Mouse (Mus musculus) c-Kit-positive CD71-positive TER-119-negative erythroid progenitor cells, embryonic 14.5 days (primary cell): Measurements from ENCODE around the gene Col4a4.

Experiments
- DNase-seq: peaks from one replicate; pipeline ENCODE4 v3.0.0-alpha.2; 2013; ENCODE audit warnings: low read depth

The Col4a4 gene

DNA sequence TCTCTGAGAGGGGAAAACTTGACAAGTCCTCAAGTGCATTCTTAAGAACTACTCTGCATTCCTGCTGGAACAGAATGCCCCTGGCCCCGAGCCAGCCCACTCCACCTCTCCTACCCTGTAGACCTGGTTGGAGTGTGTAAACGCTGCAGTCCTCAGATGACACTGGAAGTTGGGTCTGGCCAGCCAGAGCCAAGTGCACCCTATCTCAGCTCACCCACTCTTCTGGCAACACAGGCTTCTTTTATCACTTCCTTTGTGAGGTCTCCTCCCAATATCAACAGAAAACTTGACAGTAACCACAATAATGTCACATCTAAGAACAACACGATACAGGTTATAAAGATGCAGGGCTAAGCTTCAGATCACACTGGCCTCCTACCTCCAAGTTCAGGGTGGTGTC lies 8.7 kb downstream of the Col4a4 start:
- no peak for DNase-seq

DNA sequence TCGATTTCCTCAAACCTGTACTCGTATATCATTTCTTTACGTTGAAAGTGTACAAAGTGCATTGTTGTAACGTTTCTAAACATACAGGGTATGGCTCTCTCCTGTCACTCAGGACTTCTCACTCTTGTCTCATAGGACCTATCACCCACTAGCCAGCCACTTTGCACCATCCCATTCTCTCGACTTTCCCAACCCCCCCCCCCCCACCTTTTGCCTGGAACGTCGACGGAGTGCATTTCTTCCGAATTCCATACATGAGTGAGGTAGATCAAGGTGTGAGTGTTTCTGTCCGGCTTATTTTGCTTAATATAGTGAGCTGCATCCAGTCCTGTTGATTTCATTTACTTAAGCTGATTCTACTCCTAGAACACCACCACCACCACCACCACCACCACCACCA lies 9.3 kb downstream of the Col4a4 start:
- DNase-seq = no peak

DNA sequence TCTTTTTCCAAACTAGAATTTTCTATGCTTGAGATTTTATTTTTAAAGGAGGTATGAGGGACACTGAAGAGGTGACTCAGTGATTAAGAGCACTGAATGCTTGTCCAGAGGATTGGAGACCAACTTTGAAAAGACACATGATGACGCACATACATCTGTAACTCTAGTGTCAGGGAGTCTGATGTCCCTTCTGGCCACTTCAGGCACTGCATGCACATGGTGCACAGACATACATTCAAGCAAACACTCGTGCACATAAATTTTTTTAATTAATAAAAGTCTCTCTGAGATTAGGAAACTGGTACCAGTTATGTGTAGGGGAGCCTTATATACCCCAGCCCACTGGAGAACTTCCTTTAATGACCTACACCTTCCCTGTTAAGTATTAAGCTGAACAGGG lies 10.5 kb downstream of the Col4a4 start:
- no peak for DNase-seq

DNA sequence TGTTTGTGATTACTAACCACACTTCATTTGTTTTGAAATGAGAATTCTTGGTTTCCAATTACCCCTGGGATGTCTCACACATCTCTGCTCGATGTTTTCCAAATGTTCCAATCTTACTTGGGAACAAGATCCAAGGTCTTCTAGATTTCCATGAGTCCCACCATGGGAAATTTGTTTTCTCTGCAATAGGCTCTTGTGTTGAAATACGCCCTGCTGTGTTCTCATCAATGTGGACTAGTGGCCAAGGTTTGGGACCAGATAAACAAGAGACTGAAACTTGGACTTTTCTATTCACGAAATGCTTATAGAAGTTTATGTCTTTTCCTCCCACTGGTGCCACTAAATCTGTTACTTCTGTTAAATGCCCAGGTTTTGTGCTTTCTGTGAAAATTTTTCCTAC lies 11.0 kb downstream of the Col4a4 start:
- no peak for DNase-seq

DNA sequence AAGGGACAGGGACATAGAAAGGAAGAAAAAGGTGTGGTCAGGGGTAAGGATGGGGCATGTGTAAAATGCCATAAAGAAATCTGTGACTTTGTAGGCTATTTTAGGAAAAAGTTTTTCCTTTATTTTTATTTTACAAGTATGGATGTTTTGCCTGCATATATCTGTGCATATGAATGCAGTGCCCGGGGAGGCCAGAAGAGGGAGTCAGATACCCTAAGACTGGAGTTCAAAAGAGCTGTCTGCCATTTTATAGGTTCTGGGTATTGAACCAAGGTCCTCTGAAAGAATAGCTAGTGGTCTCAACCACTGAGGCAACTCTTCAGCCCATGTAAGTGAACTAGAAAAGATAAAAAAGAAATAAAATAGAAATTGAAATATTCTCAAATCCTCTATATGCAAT lies 14.9 kb downstream of the Col4a4 start:
- DNase-seq = peak; percentile 20

DNA sequence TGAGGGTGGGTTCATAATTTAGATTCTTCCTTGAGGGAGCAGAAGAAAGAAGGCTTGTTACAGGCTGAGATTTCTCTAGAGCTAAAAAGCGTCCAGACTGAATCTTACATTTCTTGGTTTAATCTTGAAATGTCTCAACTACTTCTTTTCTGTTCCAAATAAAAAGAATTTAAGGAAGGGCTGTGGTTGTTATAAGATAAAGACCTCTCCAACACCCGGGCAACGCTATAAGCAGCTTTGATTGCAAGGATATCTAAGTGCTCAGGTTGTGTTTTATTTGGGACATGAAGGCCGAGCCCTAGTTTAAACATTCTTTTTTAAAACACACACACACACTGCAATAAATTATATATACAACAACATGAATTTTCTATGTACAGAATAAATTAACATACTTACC lies 17.2 kb downstream of the Col4a4 start:
- no peak for DNase-seq

DNA sequence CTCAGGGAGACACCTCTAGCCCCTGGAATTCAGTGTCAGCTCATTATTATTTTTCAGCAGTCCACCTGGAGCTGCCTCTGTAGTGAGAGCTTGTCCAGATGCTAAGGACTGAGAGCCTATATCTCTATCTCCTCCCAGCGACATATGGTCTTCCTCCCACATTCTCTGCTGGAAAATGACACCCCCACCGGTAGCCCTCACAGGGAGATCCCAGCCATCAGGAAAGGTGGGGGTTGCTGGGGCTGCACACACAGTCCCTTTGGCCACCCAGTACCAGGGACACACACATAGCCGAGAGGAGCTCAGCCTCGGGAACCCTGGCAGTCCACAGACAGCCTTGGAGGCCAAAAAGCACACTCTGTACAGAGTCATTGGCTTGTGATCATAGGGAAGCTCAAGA lies 26.4 kb downstream of the Col4a4 start:
- no peak for DNase-seq

DNA sequence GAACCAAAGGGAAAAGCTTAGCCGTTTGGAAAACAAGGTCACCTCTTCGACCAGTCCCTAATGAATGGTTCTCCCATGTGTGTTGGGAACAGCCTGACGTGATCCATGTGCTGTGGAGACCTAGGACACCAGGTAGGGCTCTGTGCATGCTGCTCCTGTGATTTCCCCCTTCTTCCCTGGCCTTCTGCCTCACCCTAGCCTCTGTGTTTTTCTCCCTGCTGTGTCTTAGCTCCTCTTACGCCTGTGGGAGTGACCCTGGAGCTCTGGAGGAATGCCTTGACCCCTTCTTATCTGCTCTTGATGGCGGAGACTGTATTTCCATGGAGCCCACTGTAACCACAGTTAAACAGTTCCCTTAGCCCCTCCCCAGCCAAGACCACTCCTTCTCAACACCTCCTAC lies 31.8 kb downstream of the Col4a4 start:
- no peak for DNase-seq

DNA sequence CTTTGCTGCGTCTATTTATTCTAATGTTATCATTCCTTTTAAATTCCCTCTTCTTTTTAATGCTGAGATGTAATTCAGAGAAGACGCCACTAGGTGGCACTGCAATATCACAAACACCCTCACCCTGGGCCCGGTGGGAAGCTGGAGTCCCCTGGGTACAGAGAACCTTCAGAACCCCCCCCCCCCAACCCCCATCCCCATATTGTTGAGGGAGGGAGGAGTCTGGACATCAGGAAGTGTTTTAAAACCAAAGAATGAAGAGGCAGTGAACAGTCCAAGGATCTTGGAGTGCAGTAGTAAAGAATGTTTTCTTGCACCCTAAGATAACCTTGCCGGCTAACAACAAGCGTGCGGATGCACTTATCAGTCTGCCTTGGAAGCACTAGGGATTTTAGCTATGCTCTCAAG lies 32.2 kb downstream of the Col4a4 start:
- DNase-seq = peak; percentile 21

DNA sequence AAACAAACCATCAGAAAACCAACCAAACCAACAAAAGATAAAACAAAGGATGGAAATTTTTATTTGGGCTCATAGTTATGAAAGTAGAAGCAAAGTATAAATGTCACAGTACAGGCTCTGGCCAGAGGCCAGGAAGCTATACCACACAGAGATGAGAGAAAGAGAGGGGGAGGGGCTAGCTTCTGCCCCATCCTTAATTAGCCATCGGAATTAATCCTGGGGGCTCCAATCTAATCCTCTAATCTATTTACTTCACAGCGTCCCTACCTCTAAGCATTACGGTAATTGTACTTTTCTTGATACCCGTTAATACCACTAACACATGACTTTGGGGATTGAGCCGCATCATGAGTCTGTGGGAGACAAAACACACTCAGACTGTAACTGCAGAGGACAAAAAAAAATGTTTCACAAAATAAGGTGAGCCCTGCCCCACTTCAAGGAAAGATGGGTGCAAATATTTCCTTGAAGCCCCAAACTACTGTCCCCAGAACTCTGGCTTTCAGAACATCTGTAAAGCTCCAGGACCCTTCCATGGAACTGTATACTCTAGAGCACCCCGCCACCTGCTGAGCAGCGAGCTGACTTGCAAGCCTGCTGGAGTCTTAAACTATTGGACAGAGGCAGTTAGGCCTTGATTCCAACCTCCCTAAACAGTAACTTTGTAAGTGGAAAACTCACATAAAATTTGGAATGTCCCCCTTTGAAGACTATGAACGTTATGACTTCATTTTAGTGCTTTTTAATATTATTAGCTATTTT lies 41.3 kb downstream of the Col4a4 start:
- DNase-seq = no peak

DNA sequence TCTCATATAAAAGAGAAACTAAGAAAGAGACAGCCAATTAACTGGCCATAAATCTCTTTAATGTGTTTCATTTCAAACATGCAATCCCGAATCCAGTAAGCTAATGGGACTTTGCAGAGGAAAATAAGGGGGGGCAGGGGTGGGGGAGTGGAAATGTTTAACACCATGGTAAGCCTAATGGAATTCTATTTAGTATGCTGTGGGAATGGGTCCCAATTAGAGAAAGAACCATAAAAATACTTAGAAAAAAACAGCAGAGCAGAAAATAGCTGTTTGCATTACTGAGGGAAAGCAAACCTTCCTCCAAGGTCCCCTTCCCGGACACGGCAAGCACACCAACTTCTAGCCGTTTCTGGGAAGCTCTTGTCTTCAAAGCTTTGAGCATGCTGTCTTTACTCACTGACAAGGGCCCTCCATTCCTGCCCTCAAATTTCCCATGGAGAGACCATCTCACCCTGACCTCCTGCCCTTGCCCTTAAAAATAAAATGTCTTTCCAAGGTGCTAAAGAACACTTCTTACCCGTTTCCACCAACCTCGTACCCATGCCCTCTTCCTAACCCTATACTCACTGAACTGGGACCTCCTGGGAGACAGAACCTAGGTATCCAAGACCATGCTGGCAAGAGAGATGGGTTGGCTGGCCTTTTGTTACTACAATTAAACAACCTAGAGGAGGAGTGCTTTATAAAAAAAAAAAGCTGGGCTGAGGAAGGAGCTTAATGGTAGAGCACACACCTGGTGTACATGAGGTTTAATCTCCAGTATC lies 42.0 kb downstream of the Col4a4 start:
- no peak for DNase-seq

DNA sequence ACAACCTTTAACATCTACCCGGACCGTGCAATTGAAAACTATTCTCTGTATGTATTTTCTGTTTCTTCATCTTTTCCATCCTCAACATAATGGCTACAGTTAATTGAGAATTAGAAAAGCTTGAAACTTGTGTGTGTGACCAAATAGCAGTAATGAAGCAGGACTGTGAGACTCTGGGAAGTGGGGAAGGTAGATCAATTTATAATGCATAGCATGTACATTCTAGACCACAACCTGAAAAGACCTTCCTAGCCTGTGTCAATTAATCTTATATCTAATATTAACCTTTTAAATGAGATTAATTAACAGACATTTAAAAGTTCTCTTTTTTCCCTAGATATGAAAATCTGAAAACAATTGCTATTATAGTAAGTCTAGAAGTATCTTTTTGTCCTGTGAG lies 42.7 kb downstream of the Col4a4 start:
- no peak for DNase-seq

DNA sequence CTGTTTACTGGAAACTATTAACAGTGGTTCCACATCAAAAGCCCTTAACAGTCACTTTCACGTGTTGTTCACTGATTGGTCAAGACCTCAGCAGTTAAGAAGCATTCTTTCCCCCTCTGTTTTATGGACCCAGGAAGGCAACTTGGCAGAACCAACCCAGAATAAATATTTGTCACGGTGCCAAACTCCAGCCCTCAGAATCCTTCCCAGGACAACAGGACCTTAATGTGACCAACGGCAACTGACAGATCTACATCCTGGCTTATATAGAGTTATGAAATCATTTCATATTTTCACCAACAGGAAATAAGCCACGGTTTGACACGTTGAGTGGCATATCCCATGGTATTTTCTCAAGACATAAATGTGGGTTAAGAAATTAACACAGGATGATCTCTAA lies 46.6 kb downstream of the Col4a4 start:
- DNase-seq = no peak

DNA sequence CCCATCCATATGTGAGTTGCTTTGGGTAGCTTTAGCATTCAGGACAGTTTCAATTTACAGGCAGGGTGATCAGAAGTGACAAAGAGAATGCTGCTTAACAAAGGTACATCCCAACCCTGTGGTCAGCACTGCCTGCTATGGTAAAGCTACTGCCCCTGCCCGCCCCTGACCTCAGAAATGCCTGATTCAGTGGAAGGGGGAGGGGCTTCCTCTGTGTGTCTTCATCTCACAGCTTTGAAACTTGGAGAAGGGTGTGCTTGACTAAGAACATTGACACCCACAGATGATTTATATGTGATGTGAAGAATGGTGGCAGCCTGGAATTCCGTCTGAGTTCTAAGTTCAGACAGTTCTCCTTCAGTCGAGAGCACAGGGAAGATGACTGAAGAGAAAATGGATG lies 48.8 kb downstream of the Col4a4 start:
- no peak for DNase-seq

DNA sequence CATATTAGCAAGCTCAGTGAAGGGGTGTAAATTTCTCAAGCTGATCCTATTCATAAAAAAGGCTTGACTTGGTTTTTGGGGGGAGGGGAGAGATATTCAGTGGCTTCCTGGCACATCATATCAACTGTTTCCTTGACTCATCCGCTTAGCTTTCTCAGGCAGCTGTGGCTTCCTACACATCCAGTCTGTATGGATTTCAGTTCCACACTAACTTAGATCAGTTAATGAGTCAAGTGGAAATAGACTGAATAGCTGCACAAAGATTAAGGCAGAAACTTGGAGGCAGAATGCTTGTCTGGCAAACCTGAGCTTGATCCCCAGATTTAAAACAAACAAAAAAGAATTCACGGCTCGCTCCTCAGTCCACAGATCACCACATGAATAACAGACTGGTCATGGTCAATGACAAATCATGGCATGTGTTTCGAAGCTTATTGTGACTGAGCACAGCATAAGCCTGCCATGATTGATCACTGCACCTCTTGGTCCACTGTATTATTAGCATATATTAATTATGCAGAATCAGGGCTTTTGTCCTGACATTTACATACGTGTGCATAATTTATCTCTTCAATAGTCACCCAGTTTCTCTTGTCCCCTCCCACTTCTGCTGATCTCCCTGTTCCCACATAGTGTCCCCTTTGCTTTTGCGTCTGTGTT lies 50.0 kb downstream of the Col4a4 start:
- DNase-seq = no peak

DNA sequence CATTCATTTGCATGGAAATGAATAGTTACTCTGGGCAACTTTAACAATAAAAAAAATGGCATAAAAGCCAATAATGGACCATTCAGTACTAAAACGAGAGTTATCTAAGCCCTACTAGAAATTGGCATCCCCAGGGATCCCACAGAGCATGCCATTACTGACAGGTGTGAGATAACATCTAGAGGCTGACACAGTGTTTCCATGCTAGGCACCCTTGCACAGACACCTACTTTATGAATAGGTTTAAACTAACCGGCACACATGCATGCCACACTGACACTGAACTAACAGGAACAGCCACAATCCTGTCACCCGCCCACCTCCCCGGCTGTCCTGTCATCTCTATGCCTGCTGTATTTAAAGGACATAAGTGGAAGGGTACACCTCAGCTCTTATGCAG lies 58.7 kb downstream of the Col4a4 start:
- DNase-seq = no peak

DNA sequence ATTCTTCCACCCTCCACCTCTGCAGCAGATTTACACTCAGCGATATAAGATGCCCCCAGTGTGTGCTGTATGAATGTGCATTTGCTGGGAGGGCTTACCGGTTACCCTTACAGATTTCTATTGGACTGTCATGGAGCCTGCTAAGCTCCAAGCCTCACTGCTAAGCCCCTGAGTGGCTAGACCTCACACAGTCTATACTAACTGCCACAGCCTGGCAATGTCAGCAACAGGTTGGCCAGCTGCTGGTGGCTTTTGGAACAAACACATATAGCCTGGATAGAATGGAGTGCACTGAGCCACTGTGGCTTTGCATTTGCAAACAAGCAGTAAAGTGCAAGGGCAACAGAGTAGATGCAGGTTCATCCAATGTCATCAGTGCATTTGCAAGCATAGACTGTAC lies 94.7 kb downstream of the Col4a4 start:
- DNase-seq = no peak

DNA sequence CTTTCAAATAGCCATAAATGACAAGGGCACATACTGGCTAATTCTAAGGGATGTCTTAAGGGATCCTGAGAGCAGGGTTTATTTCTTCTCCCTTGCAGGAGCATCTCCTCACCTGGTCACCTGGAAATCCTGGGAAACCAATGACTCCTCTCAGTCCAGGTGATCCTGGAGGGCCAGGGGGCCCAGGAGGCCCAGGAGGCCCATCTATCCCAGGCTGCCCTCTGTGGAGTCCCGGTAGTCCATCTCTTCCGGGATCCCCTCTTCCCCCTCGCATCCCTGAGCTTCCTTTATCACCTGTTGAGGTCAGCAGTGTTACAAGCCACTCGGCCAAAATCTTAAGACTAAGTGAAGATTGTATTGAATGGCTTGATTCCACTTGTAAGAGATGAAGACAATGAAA lies 100.3 kb downstream of the Col4a4 start:
- no peak for DNase-seq

DNA sequence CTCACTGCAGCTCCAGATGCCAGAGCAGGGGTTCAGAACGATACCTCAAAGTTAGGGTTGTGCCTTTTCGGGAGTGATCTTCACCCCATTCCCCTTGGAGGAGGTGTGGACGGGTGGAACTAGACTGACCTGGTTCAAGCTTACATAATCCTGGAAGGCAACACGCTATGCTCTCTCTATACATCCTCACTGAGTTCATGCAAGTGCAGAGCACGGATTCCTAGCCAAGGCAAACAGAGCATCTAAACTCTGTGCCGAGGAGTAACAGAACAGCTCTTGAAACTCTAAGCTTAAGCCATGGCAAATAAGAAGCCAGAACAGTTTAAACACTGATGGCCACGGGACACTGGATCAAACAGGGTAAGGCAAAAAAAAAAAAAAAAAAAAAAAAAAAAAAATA lies 104.3 kb downstream of the Col4a4 start:
- DNase-seq = no peak

DNA sequence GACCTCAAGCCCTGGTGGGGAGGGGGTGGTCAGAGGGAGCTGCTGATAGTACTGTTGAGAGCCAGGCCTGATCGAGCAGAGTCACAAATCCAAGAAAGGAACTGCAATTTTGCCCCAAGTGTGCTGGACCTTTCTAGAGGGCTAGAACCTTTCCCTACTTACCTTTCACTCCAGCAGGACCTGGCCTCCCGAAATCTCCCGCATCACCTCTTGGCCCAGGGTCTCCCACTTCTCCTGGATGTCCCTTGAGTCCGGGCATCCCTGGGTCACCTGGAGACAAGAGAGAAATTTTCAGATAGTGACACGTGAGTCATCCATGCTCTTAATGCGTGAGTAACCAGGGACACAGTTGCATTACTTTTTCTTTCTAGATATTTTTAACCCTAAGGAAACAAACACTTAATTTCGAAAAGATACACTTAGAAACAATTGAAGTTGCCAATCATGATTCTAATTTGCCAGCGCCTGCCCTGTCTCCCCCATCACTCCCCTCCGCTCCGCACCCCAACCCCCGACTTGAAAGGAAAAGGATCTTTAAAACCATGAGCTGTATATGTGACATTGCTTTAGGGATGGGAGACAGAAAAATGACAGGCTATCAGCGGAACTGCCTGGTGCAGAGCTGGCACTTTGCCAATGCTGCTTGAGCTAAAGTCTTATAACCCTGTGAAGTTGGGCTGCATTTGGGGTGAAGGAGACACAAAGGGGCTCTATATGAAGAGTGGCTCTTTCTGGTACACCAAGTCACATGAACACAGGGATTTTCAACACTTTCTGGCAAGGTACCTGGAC lies 106.8 kb downstream of the Col4a4 start:
- no peak for DNase-seq

DNA sequence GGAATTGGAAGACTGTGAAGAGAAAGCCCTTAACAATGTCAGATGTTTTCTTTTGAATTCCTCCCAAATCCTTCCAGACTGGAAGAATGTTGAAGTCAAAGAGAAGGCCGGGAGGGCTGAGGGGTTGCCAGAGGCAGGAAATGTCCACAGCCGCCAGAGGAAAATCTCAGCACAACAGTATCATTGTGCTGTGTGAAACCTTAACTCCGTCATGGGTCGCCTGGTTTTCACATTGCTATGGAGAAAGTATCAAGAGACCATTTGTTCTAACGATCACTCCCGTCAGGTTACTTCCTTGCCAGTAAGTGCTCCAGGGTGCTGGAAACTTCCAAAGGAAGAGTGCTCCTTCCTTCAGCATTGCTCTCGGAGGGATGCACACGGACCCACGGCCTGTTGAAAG lies 109.9 kb downstream of the Col4a4 start:
- DNase-seq = no peak

DNA sequence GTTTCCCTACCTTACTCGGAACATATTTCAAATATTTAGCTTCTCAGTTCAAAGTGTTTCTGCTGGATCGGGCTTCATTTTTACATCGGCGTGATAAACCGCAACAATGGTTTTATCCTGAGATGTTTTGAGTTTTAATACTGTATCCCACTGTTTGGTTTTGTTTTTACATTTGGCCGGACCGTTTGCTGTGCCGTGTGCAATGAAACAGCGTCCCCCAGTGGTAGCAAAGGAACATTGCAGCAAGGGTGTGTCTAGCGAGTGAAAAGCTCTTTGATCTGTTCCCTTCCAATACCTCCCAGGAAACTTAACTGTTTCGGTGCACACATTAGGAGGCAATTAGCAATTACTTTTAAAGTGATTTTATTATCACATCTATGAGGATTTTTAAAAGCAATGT lies 110.4 kb downstream of the Col4a4 start:
- peak; percentile 1 for DNase-seq
